Mouse (Mus musculus): ENCODE results near the gene Igsf3. TPM values are rescaled to one million over a fixed set of nuclear protein-coding genes. Genes with fewer than 3 reads are reported as not detected.

The Igsf3 gene
- total and polyA plus RNA-seq, 2 experiments from 2014 or later: 84.2 to 102 TPM

DNA sequence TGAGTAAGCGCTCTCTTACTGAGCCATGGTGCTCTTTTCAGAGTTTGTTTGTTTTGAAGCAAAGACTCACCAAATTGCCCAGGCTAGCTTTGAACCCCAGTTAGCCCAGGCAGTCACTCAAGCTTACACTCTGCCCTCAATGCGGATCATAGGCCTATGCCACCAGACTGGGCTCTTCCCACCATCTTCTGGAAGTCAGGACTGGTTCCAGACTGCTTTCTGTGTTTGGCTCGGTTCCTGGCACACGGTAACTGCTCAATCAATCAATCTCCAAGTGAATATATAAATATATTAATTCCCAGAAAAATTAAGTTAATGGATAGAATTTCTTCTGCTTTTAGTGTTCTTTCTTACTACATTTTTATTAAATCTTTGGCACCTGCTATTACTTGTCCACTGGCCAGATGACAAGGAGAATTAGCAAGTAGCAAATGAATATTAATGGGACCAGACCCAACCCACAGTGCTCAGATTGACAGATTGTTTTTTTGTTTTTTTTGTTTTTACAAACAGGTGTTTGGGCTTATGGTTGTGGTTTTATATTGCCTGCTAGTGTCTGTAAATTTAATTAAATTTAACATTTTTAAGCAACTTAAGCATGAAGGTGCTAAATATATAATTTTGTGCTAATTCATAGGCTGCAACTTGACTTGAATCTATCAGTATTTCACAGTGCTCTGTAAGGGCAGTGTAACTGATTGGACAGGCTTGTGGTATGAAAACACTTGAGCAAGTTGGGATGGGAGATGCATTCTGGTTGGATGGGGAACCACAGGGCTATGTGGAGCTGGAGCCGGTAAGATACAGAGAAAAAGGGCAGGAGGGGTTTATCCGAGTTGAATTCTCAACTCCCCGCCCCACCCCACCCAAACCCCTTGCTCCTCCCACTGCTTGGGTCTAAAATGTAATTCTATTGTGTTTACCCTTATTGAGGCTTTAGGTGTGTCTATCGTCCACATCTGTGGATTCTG is 20.0 kb upstream of the Igsf3 start:
- Histone ChIP-seq H3K4me2 (ENCODE audit: low read depth, low read length, poor library complexity, severe bottlenecking) (no peak overlapping the region), H3K27me3 (ENCODE audit: insufficient read depth, low read length) (no peaks in the 10 kb centered on the region), H3K9ac (replicated peaks; ENCODE audit: low read length, poor library complexity, severe bottlenecking) (no peak overlapping the region), H3K4me1 (ENCODE audit: insufficient read depth, low read length) (0 out of 2 replicates have a peak, but pooled peaks cover 4% of the 10 kb centered on the region), H3K4me3 (ENCODE audit: low read depth, low read length) (no peak overlapping the region), H3K27ac (ENCODE audit: low read depth, low read length) (no peak overlapping the region), H3K9me3 (ENCODE audit: low read length) (no peaks in the 10 kb centered on the region), H3K36me3 (ENCODE audit: insufficient read depth, low read length) (no peaks in the 10 kb centered on the region)
- no peak for ATAC-seq (ENCODE audit: low FRiP score)
- no peak for DNase-seq (ENCODE audit: low spot score)
- no peak for TF ChIP-seq CTCF (IDR thresholded peaks at IDR 0.05)
- 85% methylated on average over 8 of the region's 8 CpGs for WGBS

DNA sequence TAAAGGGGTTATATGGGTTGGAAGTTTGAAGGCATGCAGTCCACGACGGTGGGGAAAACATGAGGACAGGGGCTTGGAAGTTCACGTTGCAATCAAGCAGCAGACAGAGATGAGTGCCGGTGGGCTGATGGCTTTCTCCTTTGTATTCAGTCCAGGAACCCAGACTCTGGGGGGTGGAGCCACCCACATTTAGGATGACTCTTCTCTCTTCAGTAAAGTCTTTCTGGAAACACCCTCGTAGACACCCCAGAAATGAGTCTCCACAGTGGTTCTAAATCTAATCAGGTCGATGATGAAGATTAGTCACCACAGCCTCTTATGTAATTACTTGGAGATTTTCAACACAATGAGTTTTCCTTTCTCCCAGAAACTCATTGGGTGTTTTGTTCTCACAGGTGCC is 16.1 kb upstream of the Igsf3 start:
- Histone ChIP-seq H3K9ac (replicated peaks; ENCODE audit: low read length, poor library complexity, severe bottlenecking) (no peak overlapping the region), H3K27me3 (ENCODE audit: insufficient read depth, low read length) (no peaks in the 10 kb centered on the region), H3K9me3 (ENCODE audit: low read length) (no peaks in the 10 kb centered on the region), H3K36me3 (ENCODE audit: insufficient read depth, low read length) (no peaks in the 10 kb centered on the region), H3K27ac (ENCODE audit: low read depth, low read length) (no peak overlapping the region), H3K4me3 (ENCODE audit: low read depth, low read length) (no peak overlapping the region), H3K4me2 (ENCODE audit: low read depth, low read length, poor library complexity, severe bottlenecking) (no peak overlapping the region), H3K4me1 (ENCODE audit: insufficient read depth, low read length) (0 out of 2 replicates have a peak, but pooled peaks cover under 1% of the 10 kb centered on the region)
- WGBS: 92% methylated on average over 6 of the region's 6 CpGs
- ATAC-seq (ENCODE audit: low FRiP score) (no peak), DNase-seq (ENCODE audit: low spot score) (no peak)
- TF ChIP-seq CTCF (IDR thresholded peaks at IDR 0.05): no peak

DNA sequence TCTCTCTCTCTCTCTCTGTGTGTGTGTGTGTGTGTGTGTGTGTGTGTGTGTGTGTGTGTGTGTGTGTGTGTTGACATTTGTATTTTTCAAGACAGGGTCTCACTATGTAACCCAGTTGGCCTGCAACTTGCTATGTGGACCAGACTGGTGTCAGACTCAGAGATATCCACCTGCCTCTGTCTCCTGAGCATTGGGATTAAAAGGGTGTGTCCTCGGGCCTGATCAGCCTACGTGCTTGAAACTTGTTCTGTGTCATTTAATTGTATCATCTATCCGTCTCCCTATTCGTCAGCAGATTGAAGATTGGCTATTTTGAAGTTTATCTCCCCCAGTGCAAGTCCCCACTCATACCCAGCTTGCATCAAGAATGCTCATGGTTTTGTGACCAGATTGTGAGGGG is 14.5 kb upstream of the Igsf3 start:
- Histone ChIP-seq H3K4me3 (ENCODE audit: low read depth, low read length) (no peak overlapping the region), H3K9me3 (ENCODE audit: low read length) (no peaks in the 10 kb centered on the region), H3K27ac (ENCODE audit: low read depth, low read length) (no peak overlapping the region), H3K27me3 (ENCODE audit: insufficient read depth, low read length) (no peaks in the 10 kb centered on the region), H3K4me2 (ENCODE audit: low read depth, low read length, poor library complexity, severe bottlenecking) (no peak overlapping the region), H3K4me1 (ENCODE audit: insufficient read depth, low read length) (no peaks in the 10 kb centered on the region), H3K9ac (replicated peaks; ENCODE audit: low read length, poor library complexity, severe bottlenecking) (no peak overlapping the region), H3K36me3 (ENCODE audit: insufficient read depth, low read length) (no peaks in the 10 kb centered on the region)
- DNase-seq (ENCODE audit: low spot score) (no peak), ATAC-seq (ENCODE audit: low FRiP score) (no peak)
- 84% methylated on average over 4 of the region's 4 CpGs for WGBS
- TF ChIP-seq CTCF (IDR thresholded peaks at IDR 0.05): no peak

DNA sequence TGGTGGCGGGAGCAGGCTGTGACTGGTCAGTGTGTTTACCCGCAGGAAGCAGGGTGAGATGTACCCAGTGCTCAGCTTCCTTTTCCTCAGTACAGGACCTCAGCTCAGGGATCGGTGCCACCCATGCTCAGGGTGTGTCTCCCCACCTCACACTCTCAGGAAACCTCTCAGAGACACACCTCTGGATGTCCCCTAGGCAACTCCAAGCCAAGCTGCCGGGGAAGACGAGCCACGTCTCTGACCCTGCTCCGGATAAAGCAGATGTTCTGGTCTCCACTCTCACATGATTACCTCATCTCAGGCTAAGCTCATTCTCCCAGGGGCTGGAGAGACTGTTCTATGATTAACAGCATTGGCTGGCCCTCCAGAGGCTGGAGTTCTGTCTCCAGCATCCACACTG is 13.3 kb upstream of the Igsf3 start:
- 79% methylated on average over 7 of the region's 7 CpGs for WGBS
- Histone ChIP-seq H3K27ac (ENCODE audit: low read depth, low read length) (no peak overlapping the region), H3K4me3 (ENCODE audit: low read depth, low read length) (no peak overlapping the region), H3K9ac (replicated peaks; ENCODE audit: low read length, poor library complexity, severe bottlenecking) (no peak overlapping the region), H3K4me1 (ENCODE audit: insufficient read depth, low read length) (peaks cover under 1% of the 10 kb centered on the region; the same call in 1 of the 2 replicates), H3K9me3 (ENCODE audit: low read length) (no peaks in the 10 kb centered on the region), H3K36me3 (ENCODE audit: insufficient read depth, low read length) (no peaks in the 10 kb centered on the region), H3K4me2 (ENCODE audit: low read depth, low read length, poor library complexity, severe bottlenecking) (no peak overlapping the region), H3K27me3 (ENCODE audit: insufficient read depth, low read length) (no peaks in the 10 kb centered on the region)
- ATAC-seq (ENCODE audit: low FRiP score) (no peak), DNase-seq (ENCODE audit: low spot score) (no peak)
- TF ChIP-seq CTCF (IDR thresholded peaks at IDR 0.05): no peak

DNA sequence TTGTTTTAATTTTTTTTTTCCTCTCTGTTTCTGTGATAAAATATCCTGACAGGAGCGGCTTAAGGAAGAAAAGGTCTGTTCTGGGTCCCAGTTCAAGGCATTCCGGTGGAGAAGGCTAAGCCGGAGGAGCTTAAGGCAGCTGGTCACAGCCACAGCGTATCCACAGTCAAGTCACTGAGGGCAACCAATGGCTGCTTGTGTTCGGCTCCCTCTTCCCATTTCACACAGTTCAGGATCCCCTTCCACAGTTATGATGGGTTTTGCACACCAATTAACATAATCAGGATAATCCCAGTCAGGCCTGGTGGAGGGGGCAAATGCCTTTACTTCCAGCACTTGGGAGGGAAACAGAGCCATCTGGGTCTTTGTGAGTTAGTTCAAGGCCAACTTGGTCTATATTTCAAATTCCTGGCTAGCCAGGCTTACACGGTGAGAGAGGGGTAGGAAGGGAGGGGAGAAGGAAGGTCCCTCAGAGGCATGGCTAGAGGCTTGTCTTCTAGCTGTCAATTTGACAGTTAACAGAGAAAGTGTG is 11.7 kb upstream of the Igsf3 start:
- no peak overlapping the region for H3K9ac ChIP-seq (replicated peaks; ENCODE audit: low read length, poor library complexity, severe bottlenecking)
- WGBS: 27% methylated on average over 6 of the region's 6 CpGs
- H3K9me3 ChIP-seq (ENCODE audit: low read length): no peaks in the 10 kb centered on the region
- no peaks in the 10 kb centered on the region for H3K36me3 ChIP-seq (ENCODE audit: insufficient read depth, low read length)
- H3K27ac ChIP-seq (ENCODE audit: low read depth, low read length): no peak overlapping the region
- DNase-seq (ENCODE audit: low spot score): no peak
- no peak overlapping the region for H3K4me3 ChIP-seq (ENCODE audit: low read depth, low read length)
- H3K4me1 ChIP-seq (ENCODE audit: insufficient read depth, low read length): peaks cover 5% of the 10 kb centered on the region; the same call in 1 of the 2 replicates
- TF ChIP-seq CTCF (IDR thresholded peaks at IDR 0.05): no peak
- 0 out of 2 replicates have a peak, but pooled peaks have one; percentile 35 for ATAC-seq (ENCODE audit: low FRiP score)
- no peaks in the 10 kb centered on the region for H3K27me3 ChIP-seq (ENCODE audit: insufficient read depth, low read length)
- no peak overlapping the region for H3K4me2 ChIP-seq (ENCODE audit: low read depth, low read length, poor library complexity, severe bottlenecking)

DNA sequence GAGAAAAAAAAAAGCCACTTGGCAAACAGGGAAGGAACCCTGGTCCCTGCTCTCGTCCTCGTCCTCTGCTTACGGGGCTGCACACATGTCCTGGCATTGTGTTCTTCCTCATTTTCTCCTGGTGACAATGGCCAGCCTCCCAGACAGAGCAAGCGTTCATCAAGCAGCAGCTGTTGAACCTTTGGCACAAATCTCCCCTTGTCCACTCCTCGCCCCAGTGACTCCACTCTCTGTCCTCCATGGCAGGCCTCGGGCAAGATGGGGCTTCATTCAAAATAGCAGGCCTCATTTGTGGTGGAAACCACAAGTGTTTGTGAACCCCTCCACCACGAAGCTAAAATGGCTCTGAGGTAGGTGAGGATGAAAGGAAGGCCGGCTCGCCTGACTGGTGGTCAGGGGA is 11.0 kb upstream of the Igsf3 start:
- H3K9me3 ChIP-seq (ENCODE audit: low read length): no peaks in the 10 kb centered on the region
- no peaks in the 10 kb centered on the region for H3K36me3 ChIP-seq (ENCODE audit: insufficient read depth, low read length)
- DNase-seq (ENCODE audit: low spot score): peak; percentile 56
- no peaks in the 10 kb centered on the region for H3K27me3 ChIP-seq (ENCODE audit: insufficient read depth, low read length)
- no peak for TF ChIP-seq CTCF (IDR thresholded peaks at IDR 0.05)
- ATAC-seq (ENCODE audit: low FRiP score): no peak
- H3K4me3 ChIP-seq (ENCODE audit: low read depth, low read length): no peak overlapping the region
- no peak overlapping the region for H3K4me2 ChIP-seq (ENCODE audit: low read depth, low read length, poor library complexity, severe bottlenecking)
- H3K4me1 ChIP-seq (ENCODE audit: insufficient read depth, low read length): peaks cover 5% of the 10 kb centered on the region; the same call in 1 of the 2 replicates
- H3K9ac ChIP-seq (replicated peaks; ENCODE audit: low read length, poor library complexity, severe bottlenecking): no peak overlapping the region
- H3K27ac ChIP-seq (ENCODE audit: low read depth, low read length): no peak overlapping the region
- WGBS: 47% methylated on average over 9 of the region's 9 CpGs

Data from midbrain, postnatal 0 days (tissue).